Mouse (Mus musculus): ENCODE results near the gene Ifitm3.
A peak's percentile ranks its signal among the peaks of the same experiment; 100 is the strongest.
"Not testable (repeated sequence)": the region's sequence is repeated elsewhere in the genome, so short reads cannot be mapped to it uniquely, and the experiment has no call there.

Gene Ifitm3

DNA sequence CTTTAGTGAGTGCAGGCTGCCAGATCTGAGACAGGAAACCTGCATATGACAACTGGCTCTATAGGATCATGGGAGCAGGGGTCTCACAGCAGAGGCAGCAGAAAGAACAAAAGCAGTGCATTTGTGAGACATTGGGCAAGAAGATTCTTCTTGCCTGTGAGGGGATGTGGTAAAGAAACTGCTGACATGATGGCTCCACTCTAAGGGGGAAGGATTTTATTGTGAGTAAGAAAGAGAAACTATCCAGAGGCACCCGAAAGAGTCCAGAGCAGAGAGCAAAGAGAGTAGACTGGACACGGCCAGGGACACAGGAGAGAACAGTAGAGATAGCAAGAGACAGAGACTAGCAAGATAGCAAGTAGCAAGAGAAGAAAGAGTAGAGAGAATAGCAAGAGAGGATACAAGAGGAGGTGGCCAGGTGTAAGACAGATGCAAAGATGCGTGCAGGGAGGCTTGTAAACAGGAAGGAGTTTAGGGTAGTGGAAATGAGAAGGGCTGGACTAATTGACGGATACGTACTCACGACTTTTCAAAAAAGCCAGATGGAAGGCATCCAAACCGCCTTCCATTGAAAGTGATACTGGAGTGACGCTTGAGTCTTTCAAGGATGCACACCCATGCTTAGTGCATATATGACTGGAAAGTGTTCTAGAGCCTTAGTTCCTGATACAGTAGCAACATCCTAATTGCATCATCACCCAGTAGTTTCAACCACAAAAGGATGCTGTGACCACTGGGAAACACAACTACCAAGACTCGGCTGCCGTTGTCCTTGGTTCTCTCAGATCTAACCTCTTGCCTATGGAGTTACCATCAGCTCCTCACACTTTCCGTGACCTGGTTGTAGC, 11.5 kb downstream of the Ifitm3 start:
- no peak for DNase-seq

DNA sequence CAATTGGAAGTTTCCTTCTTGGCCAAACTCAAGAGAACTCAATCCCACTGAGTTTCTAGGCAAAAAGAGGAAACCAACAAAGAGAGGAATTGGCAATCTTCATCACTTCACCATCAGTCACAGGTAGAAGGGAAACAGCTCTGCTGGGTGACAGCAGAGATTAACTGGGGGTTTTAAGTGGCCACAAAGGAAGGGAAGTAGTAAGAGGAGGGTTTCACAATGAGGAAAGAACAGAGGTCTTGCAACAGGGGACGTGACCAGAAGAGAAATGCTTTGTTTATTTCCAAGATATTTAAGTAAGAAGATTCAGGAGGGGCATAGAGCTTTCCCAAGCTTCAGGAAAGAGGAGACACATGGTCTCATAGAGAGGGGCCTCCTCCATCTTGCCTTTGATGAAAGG, 12.8 kb downstream of the Ifitm3 start:
- no peak for DNase-seq

DNA sequence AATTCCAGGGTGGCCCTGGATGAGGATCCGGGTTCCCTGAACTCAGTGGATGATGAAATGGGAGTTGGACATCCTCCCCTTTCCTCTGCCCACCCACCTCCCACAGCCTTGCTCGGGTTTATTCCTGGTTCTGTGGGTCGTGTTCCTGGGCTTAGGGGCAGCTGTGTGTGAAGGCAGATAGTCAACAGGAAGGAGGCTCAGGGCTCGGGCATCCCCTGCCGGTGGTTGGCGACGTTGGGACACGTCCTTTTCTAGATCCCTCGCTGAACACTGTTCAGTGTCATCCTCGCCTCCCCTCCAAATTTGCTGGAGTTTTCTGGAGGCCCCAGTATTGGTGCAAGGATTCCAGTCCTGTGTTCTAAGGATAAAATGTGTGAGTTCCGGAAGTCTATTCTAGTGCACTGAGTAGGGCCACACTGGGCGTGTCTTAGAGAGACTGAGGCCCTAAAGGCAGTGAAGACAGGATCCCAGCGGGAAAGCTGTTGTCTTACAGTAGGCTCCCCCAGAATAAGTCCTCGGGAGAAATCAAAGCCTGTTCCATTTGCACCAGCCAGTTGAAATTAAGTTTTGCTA, 19.4 kb downstream of the Ifitm3 start:
- DNase-seq: peak in 1 of 2 experiments; percentile 12

DNA sequence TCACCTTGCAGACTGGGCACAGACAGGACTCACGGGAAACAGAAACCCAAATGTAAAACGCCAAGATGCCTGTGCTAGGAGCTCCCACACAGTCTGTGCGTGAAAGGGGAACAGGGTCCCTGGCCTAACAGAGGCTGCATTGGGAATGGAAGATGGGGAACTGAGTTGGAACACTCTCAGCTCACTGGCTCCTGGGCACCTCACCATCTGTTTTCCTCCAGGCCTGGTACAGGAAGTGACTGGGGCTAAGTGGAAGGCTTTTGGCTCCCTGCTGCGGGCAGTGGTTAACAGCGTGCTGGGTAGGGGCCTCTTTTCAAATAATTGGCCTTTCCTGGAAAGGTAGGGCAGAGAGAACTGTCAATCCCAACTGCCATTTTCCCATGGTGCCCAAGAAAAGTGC, 19.9 kb downstream of the Ifitm3 start:
- DNase-seq: no peak

DNA sequence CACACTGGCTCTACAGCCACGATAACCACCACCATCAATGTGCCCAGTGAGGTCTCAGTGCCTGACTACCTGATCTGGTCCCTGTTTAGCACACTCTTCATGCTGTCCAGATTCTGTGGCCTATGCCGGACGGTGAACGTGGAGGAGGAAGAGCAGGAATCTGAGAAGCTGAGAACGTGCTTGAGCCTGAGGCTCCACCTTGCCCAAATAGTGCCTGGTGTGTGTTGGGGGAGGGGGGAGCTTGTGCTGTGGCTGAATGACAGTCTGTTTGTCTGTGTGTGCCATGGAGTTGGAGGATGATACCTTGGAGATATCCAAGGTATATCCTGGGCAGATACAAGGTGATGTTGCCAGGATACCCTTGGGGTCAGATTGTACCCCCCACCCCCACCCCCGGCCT, 20.4 kb downstream of the Ifitm3 start:
- no peak for DNase-seq

DNA sequence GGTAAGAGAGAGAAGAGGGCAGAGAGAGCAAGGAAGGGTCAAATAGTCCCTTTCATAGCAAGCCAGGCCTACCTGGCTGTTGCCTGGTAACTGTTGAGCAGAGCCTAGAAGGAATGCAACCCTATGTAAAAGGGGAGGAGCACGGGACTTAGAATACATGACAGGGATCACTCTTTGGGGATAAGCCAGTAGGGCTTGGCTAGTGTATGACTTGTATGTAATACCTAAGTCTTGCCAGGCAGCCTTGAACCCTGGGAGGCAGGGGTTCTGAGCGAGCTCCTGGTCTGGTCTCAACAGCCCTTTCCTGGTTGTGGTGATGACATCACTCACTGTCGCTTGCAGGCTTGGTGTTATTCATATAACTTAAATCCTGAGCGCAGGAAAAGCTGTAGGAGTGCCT, 21.5 kb downstream of the Ifitm3 start:
- DNase-seq: no peak

DNA sequence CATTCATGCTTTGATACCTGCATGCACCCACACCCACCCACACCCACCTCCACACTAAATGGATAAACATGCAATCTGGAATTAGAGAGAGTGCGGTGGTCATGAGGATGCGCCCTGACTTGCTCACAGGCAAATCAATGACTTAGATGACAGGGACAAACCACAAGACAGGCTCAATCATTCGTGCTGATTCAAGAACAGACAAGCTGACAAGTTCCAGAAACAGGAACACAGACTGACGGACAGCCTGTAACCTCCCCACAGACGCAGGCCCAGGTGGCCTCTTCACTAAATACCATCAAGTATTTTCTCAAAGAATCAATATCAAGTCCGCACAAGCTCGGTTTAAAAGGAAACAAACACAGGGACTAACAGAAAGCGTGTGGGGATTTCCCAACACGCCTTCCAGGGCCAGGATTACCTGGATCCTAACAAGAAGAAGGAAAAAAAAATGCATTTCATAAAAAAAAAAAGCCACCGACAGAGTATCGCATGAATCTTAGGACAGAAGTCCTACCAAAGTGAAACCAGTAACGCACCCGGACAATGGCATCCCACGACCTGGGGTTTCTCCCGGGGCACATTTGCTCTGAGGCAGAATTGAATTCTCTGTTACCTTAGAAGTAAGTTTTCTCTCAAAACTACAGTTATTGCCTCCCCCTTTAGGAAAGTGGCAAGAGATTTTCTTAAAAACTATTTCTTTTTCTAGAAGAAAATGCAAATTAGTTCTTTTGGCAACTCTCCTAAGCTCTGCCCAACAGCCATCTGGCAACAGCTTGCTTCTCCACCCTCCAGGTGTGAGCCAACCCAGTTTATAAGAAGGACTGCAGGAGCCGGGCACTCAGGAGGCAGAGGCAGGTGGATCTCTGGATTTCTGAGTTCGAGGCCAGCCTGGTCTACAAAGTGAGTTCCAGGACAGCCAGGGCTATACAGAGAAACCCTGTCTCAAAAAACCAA, 23.1 kb downstream of the Ifitm3 start:
- DNase-seq: no peak

DNA sequence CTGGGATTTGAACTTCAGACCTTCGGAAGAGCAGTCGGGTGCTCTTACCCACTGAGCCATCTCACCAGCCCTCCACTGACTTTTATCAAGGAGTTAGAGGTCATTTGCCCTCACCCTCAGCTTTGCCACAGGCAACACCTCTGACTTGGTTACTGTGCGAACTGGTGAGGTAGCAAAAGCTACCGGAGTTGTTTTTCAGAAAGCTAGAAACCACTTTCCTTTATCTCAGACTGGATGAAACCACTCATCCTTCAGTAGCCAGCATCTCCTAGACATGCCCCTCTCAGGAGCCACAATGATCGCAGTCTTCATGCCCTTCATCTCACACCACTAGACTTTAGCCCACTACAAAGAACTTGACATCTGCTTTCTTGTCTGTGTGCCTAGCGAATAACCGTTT, 27.6 kb downstream of the Ifitm3 start:
- DNase-seq: no peak

DNA sequence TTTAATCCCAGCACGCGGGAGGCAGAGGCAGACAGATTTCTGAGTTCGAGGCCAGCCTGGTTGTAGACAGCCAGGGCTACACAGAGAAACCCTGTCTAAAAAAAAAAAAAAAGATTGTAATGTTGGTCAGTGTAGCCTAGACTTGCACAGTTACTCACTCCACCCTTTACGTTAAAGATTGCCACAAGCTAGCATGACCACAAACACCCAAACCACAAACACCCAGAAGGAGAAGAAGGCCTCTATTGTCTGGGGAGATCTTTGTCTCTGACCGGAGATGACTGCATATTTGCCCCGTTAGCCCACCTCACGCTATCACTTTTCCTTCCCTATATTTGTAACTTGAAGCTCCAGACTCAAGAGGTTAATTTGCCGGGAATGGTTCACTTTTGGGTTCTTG, 28.9 kb downstream of the Ifitm3 start:
- DNase-seq: no peak

DNA sequence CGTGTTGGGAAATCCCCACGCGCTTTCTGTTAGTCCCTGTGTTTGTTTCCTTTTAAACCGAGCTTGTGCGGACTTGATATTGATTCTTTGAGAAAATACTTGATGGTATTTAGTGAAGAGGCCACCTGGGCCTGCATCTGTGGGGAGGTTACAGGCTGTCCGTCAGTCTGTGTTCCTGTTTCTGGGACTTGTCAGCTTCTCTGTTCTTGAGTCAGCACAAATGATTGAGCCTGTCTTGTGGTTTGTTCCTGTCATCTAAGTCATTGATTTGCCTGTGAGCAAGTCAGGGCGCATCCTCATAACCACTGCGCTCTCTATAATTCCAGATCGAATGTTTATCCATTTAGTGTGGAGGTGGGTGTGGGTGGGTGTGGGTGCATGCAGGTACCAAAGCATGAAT, 33.9 kb downstream of the Ifitm3 start:
- DNase-seq: not testable (repeated sequence)

DNA sequence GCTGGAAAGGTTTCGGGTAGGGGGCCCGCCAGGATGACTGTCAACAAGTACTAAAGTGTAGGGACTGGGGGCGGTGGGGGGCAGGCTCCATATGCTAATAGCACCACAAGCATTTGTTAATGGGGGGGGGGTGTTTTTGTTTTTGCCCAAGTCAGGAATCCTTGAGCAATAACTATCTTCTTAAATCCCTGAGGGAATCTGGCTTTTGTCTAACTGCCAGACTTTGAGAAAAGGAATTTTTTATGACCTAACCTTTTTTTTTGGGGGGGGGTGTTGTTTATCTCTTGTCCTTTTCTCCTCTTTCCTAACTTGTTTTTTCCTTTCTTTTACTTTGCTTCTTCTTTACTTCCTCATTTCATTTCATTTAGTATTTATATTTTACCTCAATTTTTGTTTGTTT, 35.1 kb downstream of the Ifitm3 start:
- no peak for DNase-seq

DNA sequence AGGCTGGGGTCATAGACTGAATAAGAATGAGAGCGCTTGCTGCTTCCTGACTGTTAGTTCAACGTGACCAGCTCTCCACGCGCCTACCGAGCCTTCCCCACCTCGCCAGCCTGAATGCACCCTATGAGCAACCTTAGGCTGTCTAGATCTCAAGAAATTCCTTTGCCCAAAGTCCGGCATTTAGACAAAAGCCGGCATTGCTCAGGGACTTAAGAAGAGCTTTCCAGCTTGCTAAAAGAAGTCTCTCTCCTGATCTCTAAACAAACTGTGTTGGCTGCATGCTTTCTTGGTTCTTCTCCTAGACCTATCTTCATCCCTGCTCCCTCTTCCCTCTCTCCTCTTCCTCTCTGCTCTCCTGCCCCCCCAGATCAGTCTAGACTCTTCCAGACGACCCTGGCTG, 35.6 kb downstream of the Ifitm3 start:
- DNase-seq: no peak

DNA sequence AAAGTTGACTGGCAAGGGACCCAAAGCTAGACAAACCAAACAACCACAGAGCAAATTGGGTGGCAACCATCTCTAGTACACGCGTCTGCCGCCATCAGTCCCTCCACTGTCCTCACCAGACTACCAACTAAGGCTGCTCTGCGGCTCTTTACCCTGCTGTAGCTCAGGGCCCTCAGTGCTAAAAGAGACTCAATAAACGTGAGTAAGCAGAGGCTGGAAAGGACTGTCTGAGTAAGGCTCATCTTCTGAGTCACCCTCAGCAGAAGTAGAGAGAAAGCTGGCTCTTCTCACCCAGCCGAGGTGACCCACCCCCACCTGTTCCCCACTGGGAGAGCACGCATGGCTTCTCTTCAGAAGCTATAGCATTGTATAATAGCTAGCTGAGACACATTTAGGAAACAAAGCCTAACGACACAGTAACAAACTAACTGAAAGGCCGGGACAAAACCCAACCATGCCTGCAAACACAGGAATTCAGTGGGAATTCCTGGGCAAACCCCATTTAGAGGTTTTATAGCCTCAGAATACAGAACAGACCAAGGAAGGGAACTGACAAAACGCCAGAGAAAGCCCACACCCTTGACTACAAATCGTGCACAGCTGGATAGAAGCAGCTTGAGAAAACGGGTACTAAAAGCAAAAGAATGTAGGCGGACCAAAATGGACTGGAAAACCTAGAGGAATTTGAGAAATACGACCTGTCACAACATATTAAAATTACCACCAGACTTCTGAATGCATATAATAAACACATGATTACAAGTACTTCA, 37.0 kb downstream of the Ifitm3 start:
- no peak for DNase-seq

DNA sequence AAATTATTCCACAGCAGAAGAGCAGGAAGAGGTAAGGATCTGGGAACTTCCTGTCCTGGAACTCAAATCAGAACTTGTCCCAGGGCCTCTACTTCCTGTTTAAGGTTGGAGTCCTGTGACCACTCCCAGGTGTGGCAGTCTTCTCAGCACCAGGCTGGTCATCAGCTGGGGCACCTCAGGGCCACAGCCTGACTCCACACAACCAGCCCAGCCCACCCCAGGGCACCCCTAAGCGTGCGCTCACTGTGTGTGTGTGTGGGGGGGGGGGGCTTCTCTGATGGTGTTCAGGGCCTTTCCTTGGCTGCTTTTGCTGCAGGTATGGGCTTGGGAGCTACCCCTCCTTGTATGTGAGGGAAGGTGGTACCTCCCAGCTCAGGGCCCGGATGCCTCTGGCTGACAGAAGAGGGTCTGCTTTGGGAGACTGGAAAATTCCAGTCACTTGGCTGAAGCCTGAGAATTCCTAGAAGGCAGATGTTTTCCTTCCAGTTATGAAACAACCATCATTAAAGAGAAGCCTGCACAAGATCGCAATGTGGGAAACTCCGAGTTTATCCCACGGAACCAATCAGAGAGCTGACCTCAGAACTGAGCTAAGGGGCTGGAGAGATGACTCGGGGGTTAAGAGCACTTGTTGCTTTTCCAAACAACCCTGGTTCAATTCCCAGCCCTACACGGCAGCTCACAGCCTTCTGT, 38.9 kb downstream of the Ifitm3 start:
- no peak for DNase-seq

DNA sequence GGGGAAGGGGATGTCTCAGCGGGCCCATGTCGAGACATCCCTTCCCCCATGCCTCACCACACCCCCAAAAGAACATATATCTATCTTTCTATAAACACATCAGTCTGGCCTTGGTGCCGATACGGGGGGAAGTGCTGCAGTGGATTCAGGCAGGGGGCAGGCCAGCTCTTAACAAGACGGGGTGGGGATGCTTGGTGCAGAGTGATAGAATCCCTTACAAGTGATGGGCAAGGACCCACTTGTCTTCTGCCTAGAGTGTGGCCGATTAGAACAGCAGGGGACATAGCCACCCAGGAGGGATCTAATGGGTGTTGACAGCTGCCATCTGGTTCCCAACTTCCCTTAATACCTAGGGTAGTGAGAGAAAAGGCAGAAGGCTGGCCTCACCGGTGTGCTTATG, 39.6 kb downstream of the Ifitm3 start:
- DNase-seq: no peak

DNA sequence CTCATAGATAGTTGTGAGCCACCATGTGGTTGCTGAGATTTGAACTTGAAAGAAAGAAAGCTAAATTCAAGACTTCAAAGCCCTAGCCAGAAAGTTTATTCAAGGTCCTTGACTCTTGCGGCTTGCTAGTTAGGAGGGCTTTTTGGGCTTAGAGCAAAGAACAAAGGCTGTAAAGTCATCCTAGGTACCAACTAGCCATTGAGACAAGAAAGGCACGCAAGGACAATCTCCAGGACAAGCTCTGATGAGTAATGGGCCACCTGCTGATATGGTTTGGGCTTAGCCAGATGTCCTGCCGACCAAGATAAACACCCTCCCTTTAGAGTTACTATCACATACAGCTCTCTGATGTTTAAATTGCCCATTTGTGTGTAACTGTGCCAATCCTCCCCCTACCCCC, 41.9 kb downstream of the Ifitm3 start:
- DNase-seq: not testable (repeated sequence)

DNA sequence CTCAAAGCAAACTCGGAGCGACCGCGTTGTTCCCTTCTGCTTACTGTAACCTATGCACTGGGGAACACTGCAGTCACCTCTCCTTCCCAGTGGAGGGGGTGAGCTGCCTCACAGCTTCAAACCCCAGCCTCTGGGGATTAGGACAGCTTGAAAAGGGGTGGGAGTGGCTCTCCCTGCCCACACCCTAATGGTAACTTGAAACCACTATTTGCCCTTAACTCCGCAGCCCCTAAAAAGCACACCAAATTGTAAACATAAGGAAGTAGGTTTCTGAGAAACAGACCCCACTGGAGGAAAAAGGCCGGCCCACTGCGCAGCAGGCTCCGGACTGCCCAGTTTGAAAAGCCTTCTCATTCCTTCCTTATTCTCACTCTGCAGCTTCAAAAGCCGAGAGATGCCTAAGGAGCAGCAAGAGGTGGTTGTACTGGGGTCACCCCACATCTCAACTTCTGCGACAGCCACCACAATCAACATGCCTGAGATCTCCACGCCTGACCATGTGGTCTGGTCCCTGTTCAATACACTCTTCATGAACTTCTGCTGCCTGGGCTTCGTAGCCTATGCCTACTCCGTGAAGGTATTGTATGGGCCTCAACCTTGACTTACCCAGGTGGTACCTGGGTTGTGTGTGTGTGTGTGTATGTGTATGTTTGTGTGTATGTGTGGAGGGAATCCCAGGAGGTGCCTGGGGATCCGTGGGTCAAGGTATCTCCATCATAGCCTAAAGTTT, 42.5 kb downstream of the Ifitm3 start:
- DNase-seq: no peak

DNA sequence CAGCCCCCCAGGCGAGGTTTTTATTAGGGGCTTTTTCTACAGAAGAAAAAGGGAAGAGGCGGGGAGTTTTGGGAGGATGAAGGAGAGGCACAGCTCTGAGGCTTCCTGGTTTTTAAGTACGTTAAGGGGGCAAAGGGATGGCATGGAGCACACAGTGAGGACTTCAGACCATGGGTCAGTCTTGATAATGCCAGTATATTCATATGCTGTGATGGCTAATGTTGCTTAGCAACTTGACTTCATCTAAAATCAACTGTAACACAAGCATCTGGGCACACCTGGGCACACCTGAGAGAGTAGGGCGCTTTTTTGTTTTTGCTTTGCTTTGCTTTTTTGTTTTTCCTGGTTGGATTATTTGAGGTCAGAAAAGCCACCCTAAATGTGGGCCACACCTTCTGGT, 43.6 kb downstream of the Ifitm3 start, which contains the start of gene Ifitm1:
Gene Ifitm1 (plus strand): TSS at position 301 of the 400 bp plus-strand sequence.
- no peak for DNase-seq

DNA sequence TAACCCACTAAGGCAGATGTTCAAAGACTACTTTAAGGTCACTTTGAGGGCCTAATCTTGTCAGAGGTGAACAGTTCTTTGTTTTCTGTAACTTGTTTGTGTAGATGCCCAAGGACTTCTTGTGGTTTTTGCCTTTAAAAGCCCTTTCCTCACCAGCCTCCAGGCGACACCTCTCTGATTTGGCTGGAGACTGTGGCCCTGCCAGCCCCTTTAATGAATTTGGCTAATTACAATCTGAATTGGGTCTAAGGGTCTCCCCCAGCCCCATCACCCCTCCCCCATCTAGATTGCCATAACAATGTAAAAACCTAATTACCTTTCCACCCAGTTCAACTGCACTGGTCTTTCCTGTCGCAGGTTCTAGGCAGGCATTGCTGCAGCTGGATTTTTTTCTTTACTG, 47.8 kb downstream of the Ifitm3 start:
- no peak for DNase-seq

DNA sequence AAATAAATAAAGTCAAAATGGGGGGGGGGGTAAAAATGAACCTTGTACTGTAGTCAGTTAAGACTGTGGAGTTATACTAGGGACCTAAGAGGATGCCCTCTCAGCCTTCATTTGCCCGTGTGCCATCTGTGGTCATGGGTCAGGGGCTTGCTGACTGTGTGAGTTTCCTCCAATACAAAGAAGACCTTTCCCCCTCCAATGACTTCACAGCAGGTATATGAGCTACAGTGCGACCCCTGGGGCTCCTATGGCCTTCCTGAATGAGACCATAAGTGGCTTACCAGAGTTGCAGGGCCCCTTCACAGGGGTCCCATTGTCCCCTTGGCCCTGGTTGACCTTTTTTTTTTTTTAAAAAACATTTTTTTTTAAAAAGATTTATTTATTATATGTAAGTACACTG, 49.2 kb downstream of the Ifitm3 start:
- DNase-seq: no peak

DNA sequence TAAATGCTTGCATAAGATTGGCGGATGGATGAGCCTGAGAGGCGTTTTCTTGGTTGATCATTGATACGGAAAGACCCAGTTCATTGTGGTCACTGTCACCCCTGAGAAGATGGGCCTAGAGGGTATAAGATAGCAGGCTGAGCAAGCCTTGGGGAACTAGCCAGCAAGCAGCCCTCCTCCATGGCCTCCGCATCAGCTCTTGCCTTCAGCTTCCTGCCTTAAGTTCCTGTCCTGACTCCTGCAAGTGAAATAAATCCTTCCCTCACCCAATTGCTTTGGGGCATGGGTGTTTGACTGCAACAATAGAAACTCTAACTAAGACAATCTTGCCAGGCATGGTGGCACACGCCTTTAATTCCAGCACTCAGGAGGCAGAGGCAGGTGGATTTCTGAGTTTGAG, 50.5 kb downstream of the Ifitm3 start:
- no peak for DNase-seq

Data from B cell, adult 2 months (primary cell).